Mouse (Mus musculus): Measurements from ENCODE around the gene Ntf5.

The Ntf5 gene

DNA sequence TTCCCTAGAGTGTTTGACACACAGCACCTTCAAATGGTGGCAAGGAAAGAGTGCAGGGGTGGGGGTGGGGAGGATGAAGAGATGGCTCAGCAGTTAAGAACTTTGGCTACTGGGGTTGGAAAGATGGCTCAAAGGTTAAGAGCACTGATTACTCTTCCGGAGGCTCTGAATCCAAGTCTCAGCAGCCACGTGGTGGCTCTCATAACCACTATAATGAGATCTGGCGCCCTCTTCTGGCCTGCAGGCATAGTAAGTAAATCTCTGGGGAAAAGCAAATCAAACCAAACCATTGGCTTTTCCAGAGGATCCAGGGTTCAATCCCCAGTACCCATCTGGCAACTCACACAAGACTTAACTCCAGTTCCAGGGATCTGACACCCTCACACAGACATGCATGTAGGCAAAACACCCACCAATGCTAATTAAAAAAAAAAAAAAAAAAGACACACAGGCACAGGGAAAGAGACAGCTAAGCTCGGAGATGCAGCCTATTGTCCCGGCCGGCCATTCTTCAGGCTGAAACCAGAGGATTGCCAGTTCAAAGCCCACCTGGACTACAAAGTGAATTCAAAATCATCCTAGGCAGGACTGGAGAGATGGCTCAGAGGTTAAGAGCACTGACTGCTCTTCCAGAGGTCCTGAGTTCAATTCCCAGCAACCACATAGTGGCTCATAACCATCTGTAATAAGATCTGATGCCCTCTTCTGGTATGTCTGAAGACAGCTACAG is 9.8 kb upstream of the Ntf5 start:
- DNase-seq (ENCODE audit: low read depth, low spot score) = peak; percentile 48

DNA sequence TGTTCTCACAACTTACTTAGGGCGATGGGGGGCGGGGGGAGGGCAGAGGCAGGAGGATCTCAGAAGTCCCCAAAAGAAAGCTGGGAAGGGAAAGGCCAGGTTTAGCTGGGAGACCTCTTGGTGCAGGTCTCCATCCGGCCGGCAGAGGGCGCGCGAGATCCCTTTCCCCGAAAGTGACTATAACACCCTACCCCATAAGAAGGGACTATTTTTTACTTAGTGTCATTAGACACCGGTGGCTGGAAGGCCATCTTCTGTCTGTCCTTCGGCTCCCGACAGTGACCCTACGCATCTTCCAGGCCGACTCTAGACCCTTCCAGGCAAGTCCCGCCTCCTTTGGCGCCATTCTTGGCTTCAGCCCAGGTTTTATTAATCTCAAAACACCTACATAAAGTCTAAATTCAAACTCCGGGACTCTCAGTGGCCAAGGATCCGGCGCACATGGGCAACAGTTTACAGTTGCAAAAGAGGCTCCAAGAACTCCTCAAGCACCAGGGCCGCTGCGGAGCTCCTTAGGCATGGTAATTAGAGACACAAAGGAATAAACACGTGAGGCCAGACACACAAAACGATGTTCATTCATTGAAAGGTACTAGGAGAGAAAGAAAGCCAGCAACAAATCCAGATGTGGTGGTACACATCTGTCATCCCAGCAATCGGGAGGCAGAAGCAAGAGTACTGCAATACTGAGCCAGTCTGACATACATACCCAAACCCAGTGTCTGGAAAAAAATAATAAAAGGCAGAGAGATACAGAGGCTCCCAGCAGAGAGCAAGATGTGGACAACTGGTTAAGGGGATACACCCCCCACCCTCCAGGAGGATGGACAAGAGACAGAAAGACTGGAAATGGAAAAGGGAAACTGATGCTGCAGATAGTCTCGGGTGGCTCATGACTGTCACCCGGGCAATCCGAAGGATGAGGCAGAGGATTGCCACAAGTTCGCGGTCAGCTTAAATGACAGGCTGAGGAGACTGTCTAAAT is 8.1 kb upstream of the Ntf5 start, which contains the start of gene Kcna7:
Gene Kcna7, plus strand, starts transcription at position 563 of the 985 bp plus-strand sequence.
- no peak for DNase-seq (ENCODE audit: low read depth, low spot score)

DNA sequence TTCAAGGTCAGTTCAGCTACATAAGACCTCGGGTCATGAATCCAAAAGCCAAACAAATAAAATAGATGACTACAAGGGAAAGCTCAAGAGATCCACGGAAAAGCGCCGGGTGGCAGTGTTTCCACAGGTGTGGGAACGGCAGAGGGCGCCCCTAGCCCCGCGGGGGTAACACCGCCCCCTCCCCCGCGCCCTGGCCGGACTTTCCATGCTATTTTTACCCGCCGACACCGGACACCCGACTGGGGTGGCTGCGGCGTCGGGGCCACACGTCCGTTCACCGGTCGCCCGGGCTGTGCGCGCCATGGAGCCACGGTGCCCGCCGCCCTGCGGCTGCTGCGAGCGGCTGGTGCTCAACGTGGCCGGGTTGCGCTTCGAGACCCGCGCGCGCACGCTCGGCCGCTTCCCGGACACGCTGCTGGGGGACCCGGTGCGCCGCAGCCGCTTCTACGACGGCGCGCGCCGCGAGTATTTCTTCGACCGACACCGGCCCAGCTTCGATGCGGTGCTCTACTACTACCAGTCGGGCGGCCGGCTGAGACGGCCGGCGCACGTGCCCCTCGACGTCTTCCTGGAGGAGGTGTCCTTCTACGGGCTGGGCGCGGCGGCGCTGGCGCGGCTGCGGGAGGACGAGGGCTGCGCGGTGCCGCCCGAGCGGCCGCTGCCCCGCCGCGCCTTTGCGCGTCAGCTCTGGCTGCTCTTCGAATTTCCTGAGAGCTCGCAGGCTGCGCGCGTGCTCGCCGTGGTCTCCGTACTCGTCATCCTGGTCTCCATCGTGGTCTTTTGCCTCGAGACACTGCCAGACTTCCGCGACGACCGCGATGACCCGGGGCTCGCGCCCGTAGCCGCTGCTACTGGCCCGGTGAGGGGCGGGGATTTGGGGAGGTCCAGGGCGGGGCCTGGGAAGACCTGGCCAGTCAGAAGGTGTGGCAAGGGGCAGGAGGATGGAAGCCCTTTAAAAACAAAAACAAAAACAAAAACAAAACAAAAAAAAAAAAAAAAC is 7.0 kb upstream of the Ntf5 start:
- no peak for DNase-seq (ENCODE audit: low read depth, low spot score)

DNA sequence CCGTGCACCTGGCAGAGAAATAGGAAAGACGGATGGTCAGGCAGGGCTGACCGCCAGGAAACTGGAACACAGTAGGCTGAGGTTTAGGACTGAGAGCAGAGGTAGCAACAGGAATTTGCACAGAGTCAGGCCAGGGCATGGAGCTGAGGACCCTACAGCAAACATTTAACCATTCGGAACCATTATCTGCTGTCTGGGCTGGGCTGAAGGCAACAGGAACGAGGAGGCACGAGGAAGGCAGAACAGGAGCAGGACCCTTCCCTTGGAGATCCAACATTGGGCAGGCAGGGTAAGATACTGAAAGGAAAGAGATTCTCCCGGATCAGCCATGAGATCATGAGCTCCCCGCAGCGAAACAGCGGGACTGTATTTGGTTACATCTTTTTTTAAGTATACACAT is 5.7 kb upstream of the Ntf5 start:
- DNase-seq (ENCODE audit: low read depth, low spot score) = no peak

DNA sequence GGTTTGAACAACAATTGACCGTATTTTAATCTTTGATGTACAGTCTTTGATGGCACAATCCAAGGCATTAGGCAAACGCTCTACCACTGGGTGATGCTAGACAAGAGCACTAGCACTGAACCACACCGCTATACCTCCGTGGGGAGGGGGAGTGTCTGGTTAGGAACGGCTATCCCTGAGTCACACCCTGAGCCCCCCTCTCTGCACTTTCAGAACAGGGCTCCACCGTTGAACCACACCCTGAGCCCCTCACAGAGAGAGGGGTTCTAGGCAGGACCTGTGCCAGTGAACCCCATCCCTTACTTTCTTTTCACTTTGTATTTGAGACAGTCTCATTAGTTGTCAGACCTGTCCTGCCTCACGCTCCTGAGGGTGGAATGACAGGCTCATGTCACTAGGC is 5.1 kb upstream of the Ntf5 start:
- DNase-seq (ENCODE audit: low read depth, low spot score) = no peak

DNA sequence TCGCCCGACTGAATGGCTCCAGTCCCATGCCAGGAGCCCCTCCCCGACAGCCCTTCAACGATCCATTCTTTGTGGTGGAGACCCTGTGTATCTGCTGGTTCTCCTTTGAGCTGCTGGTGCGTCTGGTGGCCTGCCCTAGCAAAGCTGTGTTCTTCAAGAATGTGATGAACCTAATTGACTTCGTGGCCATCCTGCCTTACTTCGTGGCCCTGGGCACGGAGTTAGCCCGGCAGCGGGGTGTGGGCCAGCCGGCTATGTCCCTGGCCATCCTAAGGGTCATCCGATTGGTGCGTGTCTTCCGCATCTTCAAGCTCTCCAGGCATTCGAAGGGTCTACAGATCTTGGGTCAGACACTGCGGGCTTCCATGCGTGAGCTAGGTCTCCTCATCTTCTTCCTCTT is 4.5 kb upstream of the Ntf5 start:
- DNase-seq (ENCODE audit: low read depth, low spot score) = no peak

DNA sequence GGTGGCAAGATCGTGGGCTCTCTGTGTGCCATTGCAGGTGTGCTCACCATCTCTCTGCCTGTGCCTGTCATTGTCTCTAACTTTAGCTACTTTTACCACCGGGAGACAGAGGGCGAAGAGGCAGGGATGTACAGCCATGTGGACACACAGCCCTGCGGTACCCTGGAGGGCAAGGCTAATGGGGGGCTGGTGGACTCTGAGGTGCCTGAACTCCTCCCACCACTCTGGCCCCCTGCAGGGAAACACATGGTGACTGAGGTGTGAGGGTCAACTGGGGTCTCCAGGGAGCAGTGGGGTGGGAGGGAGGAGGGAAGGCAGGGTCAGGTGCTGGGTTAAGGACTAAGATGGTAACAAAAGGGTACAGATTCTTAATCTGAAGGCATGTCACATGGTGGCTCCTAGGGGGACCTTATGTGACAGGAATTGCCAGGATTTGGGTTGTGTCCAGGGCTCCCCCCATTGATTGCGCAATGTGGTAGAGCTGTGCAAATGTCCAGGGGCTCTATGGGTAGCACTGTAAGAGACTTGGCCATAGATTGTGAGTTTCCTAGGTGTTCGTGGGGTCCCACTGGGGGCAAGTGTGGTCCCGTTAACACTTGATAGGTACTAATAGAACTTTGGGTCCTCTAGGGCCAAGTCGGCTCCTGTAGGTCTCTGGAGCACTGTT is 3.9 kb upstream of the Ntf5 start:
- no peak for DNase-seq (ENCODE audit: low read depth, low spot score)

DNA sequence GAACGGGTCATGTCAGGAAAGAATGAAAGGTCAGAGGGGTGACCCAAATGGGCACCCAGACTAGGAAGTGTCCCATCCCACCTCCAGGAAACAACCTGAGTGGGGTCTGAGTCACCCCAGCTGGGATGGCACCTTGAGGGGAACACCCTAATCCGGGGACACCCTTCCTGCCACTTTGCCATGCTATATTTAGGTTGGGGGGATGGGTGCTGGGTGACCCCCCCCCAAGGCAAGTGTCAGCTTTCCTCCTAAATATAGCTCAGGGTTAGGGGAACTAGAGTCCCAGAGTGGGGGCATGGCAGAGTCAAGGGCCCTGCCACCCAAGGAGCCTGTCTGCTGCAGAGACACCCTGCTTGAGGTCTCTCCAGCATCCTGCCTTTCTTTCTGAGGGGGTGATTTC is 1.1 kb upstream of the Ntf5 start:
- DNase-seq (ENCODE audit: low read depth, low spot score) = no peak

DNA sequence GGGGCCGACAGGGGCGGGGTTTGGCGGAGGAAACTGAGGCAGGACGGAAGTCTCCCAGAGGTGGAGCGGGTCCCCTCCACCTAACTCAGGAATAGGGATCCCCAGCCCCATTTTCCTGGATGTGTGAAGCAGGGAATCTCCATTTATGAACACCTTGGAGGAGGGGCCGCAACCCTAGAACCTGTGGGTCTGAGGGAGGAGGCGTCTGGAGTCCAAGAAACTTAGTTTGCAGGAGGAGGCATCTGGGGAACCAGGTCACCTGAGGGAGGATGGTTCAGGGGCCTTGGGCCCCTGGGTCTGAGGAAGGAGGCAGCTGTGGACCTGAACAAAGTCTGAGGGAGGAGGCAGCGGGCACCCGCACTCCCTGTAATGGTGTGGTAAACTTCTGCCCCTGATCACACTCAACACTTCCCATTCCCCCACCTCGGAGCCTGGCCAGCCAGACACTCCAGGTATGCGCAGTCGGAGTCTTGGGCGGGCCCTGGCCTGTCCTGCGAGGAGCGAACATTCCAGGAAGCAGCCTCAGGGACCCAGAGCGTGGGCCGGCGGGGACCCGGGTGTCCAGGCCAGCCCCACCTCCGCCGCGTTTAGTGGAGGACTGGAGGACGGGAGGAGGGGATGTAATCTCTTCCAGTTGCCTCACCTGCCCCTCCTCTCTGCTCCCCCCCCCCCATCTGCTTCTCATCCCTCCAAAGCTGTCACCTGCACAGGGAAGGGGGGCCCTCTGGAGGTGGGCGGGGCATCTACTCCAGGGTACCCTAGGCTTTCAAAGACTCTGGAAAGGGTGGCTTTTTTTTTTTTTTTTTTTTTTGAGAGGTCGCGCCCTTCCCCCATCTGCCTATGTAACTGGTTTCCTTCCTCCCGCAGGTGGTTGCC is 607 bp downstream of the Ntf5 start:
- no peak for DNase-seq (ENCODE audit: low read depth, low spot score)

DNA sequence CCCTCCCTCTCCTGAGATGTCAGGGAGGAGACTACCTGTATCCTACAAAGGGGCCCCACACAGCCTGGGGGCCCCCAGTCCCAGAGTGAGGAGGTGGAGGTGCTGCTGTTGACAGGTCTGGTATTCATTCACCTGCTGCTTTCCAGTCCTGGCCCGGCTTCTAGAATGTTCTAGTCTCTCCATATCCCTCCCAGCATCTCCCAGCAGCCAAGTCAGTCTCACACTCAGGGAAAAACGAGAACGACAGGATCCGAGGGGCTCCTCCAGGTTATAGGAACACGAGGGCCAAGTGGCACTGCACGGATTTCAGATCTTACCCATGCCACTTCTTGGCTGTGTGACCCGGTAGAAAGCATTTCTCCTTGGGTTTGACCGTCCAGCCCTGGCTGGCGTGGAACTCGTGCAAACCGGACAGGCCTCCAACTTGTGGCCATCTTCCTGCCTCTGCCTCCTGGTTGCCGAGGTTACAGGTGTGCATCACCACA is 1.3 kb downstream of the Ntf5 start:
- no peak for DNase-seq (ENCODE audit: low read depth, low spot score)

DNA sequence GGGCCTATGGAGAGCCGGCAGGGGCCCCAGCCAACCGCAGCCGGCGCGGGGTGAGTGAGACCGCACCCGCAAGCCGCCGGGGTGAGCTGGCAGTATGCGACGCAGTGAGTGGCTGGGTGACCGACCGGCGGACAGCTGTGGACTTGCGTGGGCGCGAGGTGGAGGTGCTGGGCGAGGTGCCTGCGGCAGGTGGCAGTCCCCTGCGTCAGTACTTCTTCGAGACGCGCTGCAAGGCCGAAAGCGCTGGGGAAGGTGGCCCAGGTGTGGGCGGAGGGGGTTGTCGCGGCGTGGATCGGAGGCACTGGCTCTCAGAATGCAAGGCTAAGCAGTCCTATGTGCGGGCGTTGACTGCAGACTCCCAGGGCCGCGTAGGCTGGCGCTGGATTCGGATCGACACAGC is 2.1 kb downstream of the Ntf5 start:
- DNase-seq (ENCODE audit: low read depth, low spot score) = no peak

DNA sequence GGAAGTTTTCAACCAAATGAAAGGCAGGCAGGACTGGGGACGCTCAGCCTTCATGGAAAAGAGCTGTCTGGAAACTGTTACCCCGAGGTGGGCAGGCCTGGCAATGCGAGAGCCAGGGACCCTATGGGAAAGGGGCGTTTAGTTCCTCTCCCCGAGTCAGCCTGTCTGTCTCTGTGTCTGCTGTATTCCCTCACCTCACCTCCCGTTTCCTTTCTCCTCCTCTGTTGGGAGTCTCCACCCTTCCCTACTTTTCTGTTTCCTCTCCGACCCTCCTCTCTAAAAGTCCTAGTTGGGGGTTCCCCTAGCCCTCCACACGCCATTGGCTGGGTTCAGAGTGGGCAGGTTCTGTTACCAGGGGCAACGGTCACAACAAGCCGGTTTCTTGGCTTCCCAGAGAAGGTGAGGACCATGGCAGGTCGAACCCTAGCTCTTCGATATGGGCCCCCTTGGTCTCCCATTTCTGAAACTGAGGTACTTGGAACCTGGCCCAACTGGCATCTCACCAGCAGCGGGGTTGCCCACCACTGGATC is 4.5 kb downstream of the Ntf5 start:
- DNase-seq (ENCODE audit: low read depth, low spot score) = no peak

DNA sequence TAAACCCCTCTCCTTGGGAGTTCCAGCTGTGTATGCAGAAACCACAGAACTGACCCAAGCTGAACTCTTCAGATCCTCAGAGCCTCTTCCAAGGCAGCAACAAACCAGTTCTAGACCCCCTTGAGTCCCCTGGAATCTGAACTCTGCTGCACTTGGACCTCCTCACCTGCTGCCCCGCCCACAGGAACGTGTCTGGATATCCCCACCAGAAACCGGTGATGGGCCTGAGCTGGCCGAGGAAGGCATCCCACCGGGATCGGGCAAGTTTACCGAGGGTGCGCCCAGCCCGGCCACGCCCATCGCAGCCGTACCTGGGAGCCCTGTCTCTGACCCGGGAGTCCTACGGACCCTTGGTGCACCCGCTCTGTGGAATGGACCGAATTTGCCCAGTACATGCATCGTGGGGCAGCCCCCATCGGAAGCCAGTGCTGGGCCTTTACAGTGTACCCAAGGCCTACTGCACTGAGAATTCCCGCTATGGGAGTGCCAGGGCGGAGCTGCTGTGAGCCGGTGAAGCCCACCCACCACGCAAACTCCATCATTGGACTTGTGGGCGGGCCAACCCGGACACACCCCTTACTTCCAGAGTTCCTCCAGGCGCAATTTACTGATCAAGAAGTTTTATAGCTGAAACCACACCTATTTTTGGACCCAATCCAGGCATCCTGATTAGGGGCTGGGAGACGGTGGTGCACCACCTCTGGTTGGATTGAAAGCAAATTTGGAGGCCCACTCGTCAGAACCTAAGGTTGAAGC is 6.5 kb downstream of the Ntf5 start:
- DNase-seq (ENCODE audit: low read depth, low spot score) = no peak

DNA sequence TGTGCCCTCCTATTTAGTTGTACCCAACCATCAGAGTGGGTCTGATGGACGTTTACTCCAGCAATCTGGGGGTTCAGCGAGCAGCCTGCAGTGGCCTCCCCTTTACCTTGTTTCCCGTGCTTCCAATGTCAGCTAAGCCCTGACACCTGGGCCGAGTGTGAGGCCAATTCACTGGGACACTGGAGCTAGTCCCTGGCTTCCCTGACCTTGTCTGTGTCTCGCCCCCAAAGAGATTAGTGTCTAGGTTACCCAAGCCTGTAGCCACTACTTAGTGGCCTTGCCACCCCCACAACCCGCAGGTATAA is 7.1 kb downstream of the Ntf5 start, which contains the start of gene Lhb:
Gene Lhb, plus strand, starts transcription at position 206 of the 305 bp plus-strand sequence.
- no peak for DNase-seq (ENCODE audit: low read depth, low spot score)

DNA sequence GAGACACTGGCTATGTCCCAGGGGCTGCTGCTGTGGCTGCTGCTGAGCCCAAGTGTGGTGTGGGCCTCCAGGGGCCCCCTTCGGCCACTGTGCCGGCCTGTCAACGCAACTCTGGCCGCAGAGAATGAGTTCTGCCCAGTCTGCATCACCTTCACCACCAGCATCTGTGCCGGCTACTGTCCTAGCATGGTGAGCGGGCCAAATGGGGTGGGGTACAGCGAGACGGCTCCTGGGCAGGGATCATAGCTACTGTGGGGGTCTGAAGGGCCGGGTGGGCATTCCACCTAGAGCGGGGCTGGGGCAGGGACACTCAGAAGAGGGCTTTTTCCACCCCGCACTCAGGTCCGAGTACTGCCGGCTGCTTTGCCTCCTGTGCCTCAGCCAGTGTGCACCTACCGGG is 7.7 kb downstream of the Ntf5 start:
- DNase-seq (ENCODE audit: low read depth, low spot score) = no peak

DNA sequence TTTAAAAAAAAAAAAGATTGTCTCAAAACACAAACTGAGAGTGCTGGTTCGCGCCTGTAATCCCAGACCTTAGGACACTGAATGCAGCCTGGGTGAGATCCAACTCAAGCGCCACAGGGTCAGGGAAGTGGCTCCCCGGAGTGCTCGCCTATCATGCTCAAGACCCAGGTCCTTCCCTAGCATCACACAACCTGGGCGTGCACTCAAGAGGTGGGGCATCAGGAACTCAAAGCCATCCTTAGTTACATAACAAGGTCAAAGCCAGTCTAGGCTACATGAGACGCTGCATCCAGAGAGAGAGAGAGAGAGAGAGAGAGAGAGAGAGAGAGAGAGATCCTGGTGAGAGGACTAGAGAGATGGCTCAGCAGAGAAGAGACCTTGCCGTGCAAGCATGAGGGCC is 13.1 kb downstream of the Ntf5 start:
- DNase-seq (ENCODE audit: low read depth, low spot score) = no peak

DNA sequence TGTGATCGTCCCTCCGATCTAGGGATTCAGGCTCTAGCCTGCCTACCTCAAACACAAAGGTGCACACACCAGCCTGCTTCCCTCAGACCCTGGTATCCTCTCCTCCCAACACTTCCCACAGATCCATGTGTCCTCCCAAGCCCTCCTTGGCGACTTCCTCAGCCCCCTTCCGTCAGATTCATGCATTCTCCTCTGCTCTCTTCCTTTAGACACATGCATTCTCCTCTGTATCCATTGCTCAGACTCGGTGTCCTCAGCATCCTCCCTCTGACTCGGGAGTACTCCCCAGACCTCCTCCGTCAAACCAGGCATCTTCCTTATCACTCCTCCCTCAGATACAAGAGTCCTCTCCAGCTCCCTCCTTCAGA is 20.3 kb downstream of the Ntf5 start:
- DNase-seq (ENCODE audit: low read depth, low spot score) = no peak

DNA sequence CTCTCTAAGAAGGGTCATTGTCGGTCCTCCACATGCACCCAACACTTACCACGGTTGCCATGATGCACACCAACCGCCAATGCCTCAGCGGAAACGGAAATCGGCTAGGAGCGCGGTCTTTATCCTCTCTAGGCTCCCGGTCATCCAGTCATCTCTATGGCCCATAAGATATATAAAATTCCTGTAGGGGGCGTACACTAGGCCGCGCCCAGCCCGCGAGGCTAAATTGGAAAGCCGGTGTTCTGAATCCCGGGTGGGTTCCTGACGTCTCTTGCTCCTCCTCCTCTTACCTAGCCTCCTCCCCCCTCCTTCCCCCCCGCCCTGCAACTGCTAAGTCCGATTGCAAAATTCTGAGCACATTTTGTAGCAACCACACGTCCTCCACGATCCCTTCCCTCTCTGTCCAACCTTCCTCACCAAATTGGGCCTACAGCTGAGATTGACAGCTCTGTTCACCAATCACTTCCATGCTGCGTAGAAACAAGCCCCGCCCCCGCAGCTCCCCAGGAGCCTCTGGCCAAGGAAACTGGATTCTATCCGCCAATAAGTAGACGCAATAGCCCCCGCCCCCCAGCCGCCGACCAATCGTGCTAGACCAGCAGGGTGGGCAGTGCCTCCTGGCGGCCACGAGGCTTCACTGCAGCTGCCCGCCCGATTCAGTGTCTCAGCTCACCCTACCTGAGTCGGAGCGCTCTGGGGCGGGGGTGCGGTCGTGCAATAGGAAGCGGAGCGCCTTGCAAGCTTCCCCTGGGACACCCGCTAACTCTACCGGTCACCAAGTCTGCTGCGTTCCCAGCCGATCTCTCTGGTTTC is 20.9 kb downstream of the Ntf5 start, which contains the start of gene Gys1:
Gene Gys1, plus strand, starts transcription at position 642 of the 813 bp plus-strand sequence.
- DNase-seq (ENCODE audit: low read depth, low spot score) = peak; percentile 100

Measured in embryo, embryonic 11.5 days (tissue).